Mouse (Mus musculus) hindbrain, embryonic 11.5 days (tissue): ENCODE results near the gene Gm525. TPM values are rescaled to one million over a fixed set of nuclear protein-coding genes. Genes with fewer than 3 reads are reported as not detected.
"Not testable (repeated sequence)": the region's sequence is repeated elsewhere in the genome, so short reads cannot be mapped to it uniquely, and the experiment has no call there.

Experiments
- ATAC-seq: fragments of 200-750 bp; cut with Nextera tagmentation; 2 replicates; pipeline ENCODE4 v1.8.0; 2017; ENCODE audit warnings: mild to moderate bottlenecking, moderate TSS enrichment, moderate library complexity; ENCODE audit not compliant: low FRiP score
- DNase-seq: peaks from one replicate; pipeline ENCODE4 v3.0.0-alpha.2; 2015; ENCODE audit warnings: low spot score
- H3K27ac ChIP-seq: fragments of 300-500 bp; sonication (generic); 2 replicates; pipeline ENCODE4 v1.5.1; 2014; ENCODE audit warnings: mild to moderate bottlenecking, low read depth, low read length
- H3K27me3 ChIP-seq: fragments of 300-500 bp; sonication (generic); 2 replicates; pipeline ENCODE4 v1.6.1; 2014; ENCODE audit warnings: mild to moderate bottlenecking, low read length, moderate library complexity, mixed read lengths; ENCODE audit not compliant: control insufficient read depth, insufficient read depth
- H3K36me3 ChIP-seq: fragments of 300-500 bp; sonication (generic); 2 replicates; pipeline ENCODE4 v1.6.1; 2014; ENCODE audit warnings: mild to moderate bottlenecking, low read length, moderate library complexity, mixed read lengths; ENCODE audit not compliant: control insufficient read depth, insufficient read depth
- H3K4me1 ChIP-seq: fragments of 300-500 bp; sonication (generic); replicated peaks from 2 replicates; pipeline ENCODE4 v1.6.1; 2014; ENCODE audit warnings: low read length, mixed read lengths; ENCODE audit not compliant: control insufficient read depth, insufficient read depth
- H3K4me2 ChIP-seq: fragments of 300-500 bp; sonication (generic); replicated peaks from 2 replicates; pipeline ENCODE4 v1.6.1; 2014; ENCODE audit warnings: mild to moderate bottlenecking, low read depth, low read length
- H3K4me3 ChIP-seq: fragments of 300-500 bp; sonication (generic); 2 replicates; pipeline ENCODE4 v1.5.1; 2014; ENCODE audit warnings: low read depth, low read length
- H3K9ac ChIP-seq: fragments of 300-500 bp; sonication (generic); 2 replicates; pipeline ENCODE4 v1.6.1; 2014; ENCODE audit warnings: low read depth, low read length
- H3K9me3 ChIP-seq: fragments of 300-500 bp; sonication (generic); 2 replicates; pipeline ENCODE4 v1.6.1; 2016; ENCODE audit warnings: low read length; ENCODE audit not compliant: control insufficient read depth
- WGBS: fragments of 180-500 bp; shearing (Covaris S2); extraction: QIAGEN DNeasy Blood & Tissue Kit; methylation state at CpG from one replicate; pipeline ENCODE4 v1.1.7; 2014; 5-methylcytosine and 5-hydroxymethylcytosine counted together
- polyA plus RNA-seq: library from polyadenylated mRNA; unstranded; fragments of >200 nt; fragmentation: Nextera tagmentation; extraction: Ambion mirVana; gene quantifications from 2 replicates; pipeline ENCODE4 v1.2.1, GENCODE M21; 2014

Gene Gm525
- polyA plus RNA-seq, 1 experiment from 2014 or later: not detected

GRCm38 (mm10) chr11:89097292-89097691 is 23.7 kb downstream of the Gm525 start:
- H3K36me3 ChIP-seq, H3K27ac ChIP-seq, H3K9me3 ChIP-seq, ATAC-seq, H3K27me3 ChIP-seq, H3K9ac ChIP-seq, H3K4me3 ChIP-seq, H3K4me1 ChIP-seq, DNase-seq, H3K4me2 ChIP-seq: not testable (repeated sequence)
- 90% methylated on average over 10 of the region's 10 CpGs for WGBS

- no peak overlapping the region for H3K9ac ChIP-seq
- no peak overlapping the region for H3K27ac ChIP-seq
- DNase-seq (no peak), ATAC-seq (no peak)
- H3K4me2 ChIP-seq: no peak overlapping the region
- H3K27me3 ChIP-seq: no peaks in the 10 kb centered on the region
- no peaks in the 10 kb centered on the region for H3K9me3 ChIP-seq
- no peak overlapping the region for H3K4me3 ChIP-seq
- H3K4me1 ChIP-seq: no peaks in the 10 kb centered on the region
- 85% methylated on average over 17 of the region's 17 CpGs for WGBS
- H3K36me3 ChIP-seq: no peaks in the 10 kb centered on the region
These were observed 24.6 kb downstream of the Gm525 start for GRCm38 (mm10) chr11:89098083-89098835.

GRCm38 (mm10) chr11:89098930-89099329 is 25.3 kb downstream of the Gm525 start:
- Histone ChIP-seq H3K4me3 (no peak overlapping the region), H3K27me3 (no peaks in the 10 kb centered on the region), H3K4me1 (no peaks in the 10 kb centered on the region), H3K36me3 (no peaks in the 10 kb centered on the region), H3K9me3 (no peaks in the 10 kb centered on the region), H3K9ac (no peak overlapping the region), H3K27ac (no peak overlapping the region), H3K4me2 (no peak overlapping the region)
- no peak for ATAC-seq
- 77% methylated on average over 6 of the region's 6 CpGs for WGBS
- no peak for DNase-seq

- Histone ChIP-seq H3K4me1 (no peaks in the 10 kb centered on the region), H3K4me3 (no peak overlapping the region), H3K9me3 (no peaks in the 10 kb centered on the region), H3K27me3 (no peaks in the 10 kb centered on the region), H3K27ac (no peak overlapping the region), H3K4me2 (peak overlapping the region; percentile 17; the same call in 1 of the 2 replicates), H3K36me3 (no peaks in the 10 kb centered on the region), H3K9ac (no peak overlapping the region)
- ATAC-seq (peak; percentile 76), DNase-seq (peak; percentile 86)
- WGBS: under 1% methylated on average over 9 of the region's 9 CpGs
These were observed 26.8 kb downstream of the Gm525 start for GRCm38 (mm10) chr11:89100403-89100802.

- no peak overlapping the region for H3K9ac ChIP-seq
- H3K9me3 ChIP-seq: no peaks in the 10 kb centered on the region
- no peak overlapping the region for H3K4me3 ChIP-seq
- H3K4me1 ChIP-seq: no peaks in the 10 kb centered on the region
- peak overlapping the region; percentile 17; the same call in 1 of the 2 replicates for H3K4me2 ChIP-seq
- no peaks in the 10 kb centered on the region for H3K36me3 ChIP-seq
- no peaks in the 10 kb centered on the region for H3K27me3 ChIP-seq
- no peak overlapping the region for H3K27ac ChIP-seq
- DNase-seq (peak; percentile 27), ATAC-seq (no peak)
- 46% methylated on average over 17 of the region's 17 CpGs for WGBS
These were observed 27.2 kb downstream of the Gm525 start for GRCm38 (mm10) chr11:89100826-89101321.

GRCm38 (mm10) chr11:89103166-89103565 is 29.5 kb downstream of the Gm525 start:
- ATAC-seq: no peak
- Histone ChIP-seq H3K9me3 (no peaks in the 10 kb centered on the region), H3K27ac (no peak overlapping the region), H3K4me3 (no peak overlapping the region), H3K4me2 (no peak overlapping the region), H3K9ac (no peak overlapping the region), H3K36me3 (no peaks in the 10 kb centered on the region), H3K27me3 (no peaks in the 10 kb centered on the region), H3K4me1 (no peaks in the 10 kb centered on the region)
- no peak for DNase-seq
- 89% methylated on average over 14 of the region's 14 CpGs for WGBS

- Histone ChIP-seq H3K27me3 (no peaks in the 10 kb centered on the region), H3K27ac (no peak overlapping the region), H3K4me2 (no peak overlapping the region), H3K36me3 (no peaks in the 10 kb centered on the region), H3K9me3 (no peaks in the 10 kb centered on the region), H3K4me3 (no peak overlapping the region), H3K4me1 (no peaks in the 10 kb centered on the region), H3K9ac (no peak overlapping the region)
- 93% methylated on average over 8 of the region's 8 CpGs for WGBS
- DNase-seq: no peak
- no peak for ATAC-seq
These were observed 31.6 kb downstream of the Gm525 start for GRCm38 (mm10) chr11:89105211-89105610.

- H3K27me3 ChIP-seq: no peaks in the 10 kb centered on the region
- H3K36me3 ChIP-seq: no peaks in the 10 kb centered on the region
- WGBS: 89% methylated on average over 11 of the region's 11 CpGs
- H3K9ac ChIP-seq: no peak overlapping the region
- H3K27ac ChIP-seq: no peak overlapping the region
- H3K4me3 ChIP-seq: no peak overlapping the region
- ATAC-seq (no peak), DNase-seq (no peak)
- no peaks in the 10 kb centered on the region for H3K9me3 ChIP-seq
- H3K4me2 ChIP-seq: no peak overlapping the region
- no peaks in the 10 kb centered on the region for H3K4me1 ChIP-seq
These were observed 32.2 kb downstream of the Gm525 start for GRCm38 (mm10) chr11:89105823-89106222.

GRCm38 (mm10) chr11:89107180-89107807 is 33.7 kb downstream of the Gm525 start:
- no peaks in the 10 kb centered on the region for H3K4me1 ChIP-seq
- no peak overlapping the region for H3K9ac ChIP-seq
- no peak for DNase-seq
- H3K36me3 ChIP-seq: no peaks in the 10 kb centered on the region
- ATAC-seq: no peak
- 30% methylated on average over 12 of the region's 12 CpGs for WGBS
- H3K27me3 ChIP-seq: no peaks in the 10 kb centered on the region
- no peak overlapping the region for H3K4me3 ChIP-seq
- H3K9me3 ChIP-seq: no peaks in the 10 kb centered on the region
- H3K27ac ChIP-seq: no peak overlapping the region
- H3K4me2 ChIP-seq: no peak overlapping the region
